Mouse (Mus musculus) hindbrain, embryonic 13.5 days (tissue): ENCODE measurements at regions not wholly inside any gene's neighbourhood (a gene's known extent, or its start where the extent isn't known, plus 50 kb on each side); places are given as distances from the start of the nearest gene placed in this dataset.

Experiments
- ATAC-seq: fragments of 200-750 bp; cut with Nextera tagmentation; 2 replicates; pipeline ENCODE4 v1.8.0; 2017; ENCODE audit warnings: moderate TSS enrichment; ENCODE audit not compliant: low FRiP score
- H3K27ac ChIP-seq: fragments of 300-500 bp; sonication (generic); 2 replicates; pipeline ENCODE4 v1.5.1; 2015; ENCODE audit warnings: inconsistent platforms, mild to moderate bottlenecking, moderate library complexity
- H3K27me3 ChIP-seq: fragments of 300-500 bp; sonication (generic); 2 replicates; pipeline ENCODE4 v1.6.1; 2015; ENCODE audit warnings: mild to moderate bottlenecking, inconsistent platforms
- H3K36me3 ChIP-seq: fragments of 300-500 bp; sonication (generic); 2 replicates; pipeline ENCODE4 v1.6.1; 2015; ENCODE audit warnings: mild to moderate bottlenecking, inconsistent platforms
- H3K4me1 ChIP-seq: fragments of 300-500 bp; sonication (generic); replicated peaks from 2 replicates; pipeline ENCODE4 v1.6.1; 2015; ENCODE audit warnings: inconsistent platforms
- H3K4me2 ChIP-seq: fragments of 300-500 bp; sonication (generic); 2 replicates; pipeline ENCODE4 v1.6.1; 2015; ENCODE audit warnings: inconsistent platforms, mild to moderate bottlenecking, moderate library complexity
- H3K4me3 ChIP-seq: fragments of 300-500 bp; sonication (generic); 2 replicates; pipeline ENCODE4 v1.5.1; 2015; ENCODE audit warnings: mild to moderate bottlenecking, inconsistent platforms
- H3K9ac ChIP-seq: fragments of 300-500 bp; sonication (generic); 2 replicates; pipeline ENCODE4 v1.6.1; 2015; ENCODE audit warnings: mild to moderate bottlenecking, inconsistent platforms
- H3K9me3 ChIP-seq: fragments of 300-500 bp; sonication (generic); 2 replicates; pipeline ENCODE4 v1.6.1; 2016; ENCODE audit warnings: inconsistent platforms
- WGBS: fragments of 180-500 bp; shearing (Covaris S2); methylation state at CpG from one replicate; pipeline ENCODE4 v1.1.7; 2015; 5-methylcytosine and 5-hydroxymethylcytosine counted together

GRCm38 (mm10) chr3:49686182-49686895 lies 70.8 kb downstream of the Pcdh18 start:
- Histone ChIP-seq H3K9ac (no peak overlapping the region), H3K4me1 (no peaks in the 10 kb centered on the region), H3K4me2 (no peak overlapping the region), H3K9me3 (no peaks in the 10 kb centered on the region), H3K4me3 (no peak overlapping the region), H3K36me3 (no peaks in the 10 kb centered on the region), H3K27ac (no peak overlapping the region), H3K27me3 (no peaks in the 10 kb centered on the region)
- ATAC-seq, result no peak
- 58% methylated on average over 4 of the region's 4 CpGs for WGBS

DNA sequence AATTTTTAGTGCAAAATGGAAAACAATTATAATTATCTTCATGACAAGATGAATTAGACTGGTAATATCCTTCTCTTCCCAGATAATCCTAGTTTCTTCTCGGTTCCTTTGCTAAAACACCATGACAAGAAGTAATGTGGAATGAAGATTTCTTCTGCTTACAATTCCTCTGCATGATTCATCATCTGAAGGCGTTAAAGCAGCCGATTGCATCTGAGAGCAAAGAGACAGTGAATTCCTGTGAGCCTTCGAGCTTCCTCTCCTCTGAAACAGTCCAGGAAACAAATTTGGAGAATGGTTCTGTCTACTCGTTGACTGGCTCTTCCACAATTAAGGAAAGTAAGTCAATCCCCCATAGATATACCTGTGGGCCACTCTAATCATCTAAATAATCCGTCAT lies 82.2 kb downstream of the Pcdh18 start:
- H3K4me2 ChIP-seq, result no peak overlapping the region
- no peak overlapping the region for H3K9ac ChIP-seq
- ATAC-seq, result no peak
- WGBS, result 82% methylated on average over 6 of the region's 6 CpGs
- H3K27ac ChIP-seq, result no peak overlapping the region
- H3K4me1 ChIP-seq, result no peaks in the 10 kb centered on the region
- no peaks in the 10 kb centered on the region for H3K9me3 ChIP-seq
- no peaks in the 10 kb centered on the region for H3K36me3 ChIP-seq
- no peaks in the 10 kb centered on the region for H3K27me3 ChIP-seq
- no peak overlapping the region for H3K4me3 ChIP-seq

- H3K4me3 ChIP-seq, result no peak overlapping the region
- no peak overlapping the region for H3K27ac ChIP-seq
- no peaks in the 10 kb centered on the region for H3K9me3 ChIP-seq
- no peak for ATAC-seq
- WGBS, result 29% methylated on average over 2 of the region's 2 CpGs
- no peaks in the 10 kb centered on the region for H3K4me1 ChIP-seq
- H3K9ac ChIP-seq, result no peak overlapping the region
- H3K36me3 ChIP-seq, result no peaks in the 10 kb centered on the region
- H3K4me2 ChIP-seq, result no peak overlapping the region
- H3K27me3 ChIP-seq, result no peaks in the 10 kb centered on the region
Observed at GRCm38 (mm10) chr3:49672685-49673184, 84.4 kb downstream of the Pcdh18 start.

- H3K4me2 ChIP-seq, result no peak overlapping the region
- 92% methylated on average over 9 of the region's 9 CpGs for WGBS
Observed at GRCm38 (mm10) chr3:49667543-49668338, 89.4 kb downstream of the Pcdh18 start.

GRCm38 (mm10) chr3:49666516-49666915 lies 90.6 kb downstream of the Pcdh18 start:
- no peaks in the 10 kb centered on the region for H3K27me3 ChIP-seq
- no peak overlapping the region for H3K4me2 ChIP-seq
- H3K9ac ChIP-seq, result no peak overlapping the region
- no peak overlapping the region for H3K4me3 ChIP-seq
- H3K27ac ChIP-seq, result no peak overlapping the region
- H3K9me3 ChIP-seq, result no peaks in the 10 kb centered on the region
- 92% methylated on average over 2 of the region's 2 CpGs for WGBS
- ATAC-seq, result no peak
- H3K36me3 ChIP-seq, result no peaks in the 10 kb centered on the region
- H3K4me1 ChIP-seq, result no peaks in the 10 kb centered on the region

More at GRCm38 (mm10) chr3:49667543-49668338, 89.4 kb downstream of the Pcdh18 start:
- Histone ChIP-seq H3K9me3 (no peaks in the 10 kb centered on the region), H3K36me3 (no peaks in the 10 kb centered on the region), H3K27ac (no peak overlapping the region), H3K27me3 (no peaks in the 10 kb centered on the region), H3K4me1 (no peaks in the 10 kb centered on the region), H3K4me3 (no peak overlapping the region), H3K9ac (no peak overlapping the region)
- no peak for ATAC-seq

DNA sequence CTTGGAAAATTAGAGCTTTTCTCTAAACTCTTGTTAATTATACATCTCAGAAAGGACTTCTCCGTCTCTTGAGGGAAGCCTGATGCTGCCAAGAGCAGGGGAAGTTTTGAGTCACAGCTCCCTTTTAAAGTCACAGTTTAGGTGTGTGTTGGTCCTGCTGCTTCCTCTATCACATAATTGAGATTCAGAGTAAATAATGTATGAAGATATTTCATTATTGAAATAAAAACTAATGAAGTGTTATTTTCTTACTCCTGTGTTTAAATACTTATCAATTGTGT lies 108.3 kb downstream of the Pcdh18 start:
- 65% methylated on average over 1 of the region's 1 CpGs for WGBS
- Histone ChIP-seq H3K9ac (no peak overlapping the region), H3K4me1 (no peaks in the 10 kb centered on the region), H3K36me3 (no peaks in the 10 kb centered on the region), H3K4me2 (no peak overlapping the region), H3K4me3 (no peak overlapping the region), H3K27me3 (no peaks in the 10 kb centered on the region), H3K27ac (no peak overlapping the region), H3K9me3 (no peaks in the 10 kb centered on the region)
- no peak for ATAC-seq

GRCm38 (mm10) chr3:49648040-49648894 lies 108.9 kb downstream of the Pcdh18 start:
- Histone ChIP-seq H3K9ac (no peak overlapping the region), H3K4me3 (no peak overlapping the region), H3K9me3 (no peaks in the 10 kb centered on the region), H3K36me3 (no peaks in the 10 kb centered on the region), H3K27ac (no peak overlapping the region), H3K4me2 (no peak overlapping the region), H3K27me3 (no peaks in the 10 kb centered on the region), H3K4me1 (no peaks in the 10 kb centered on the region)
- WGBS, result 86% methylated on average over 5 of the region's 5 CpGs
- ATAC-seq, result no peak

GRCm38 (mm10) chr3:49644993-49645392 lies 112.1 kb downstream of the Pcdh18 start:
- ATAC-seq, result no peak
- no peak overlapping the region for H3K4me3 ChIP-seq
- H3K9me3 ChIP-seq, result no peaks in the 10 kb centered on the region
- no peaks in the 10 kb centered on the region for H3K27me3 ChIP-seq
- 94% methylated on average over 4 of the region's 4 CpGs for WGBS
- H3K4me1 ChIP-seq, result no peaks in the 10 kb centered on the region; the same call in 1 of the 2 replicates
- H3K36me3 ChIP-seq, result no peaks in the 10 kb centered on the region
- no peak overlapping the region for H3K27ac ChIP-seq
- H3K4me2 ChIP-seq, result no peak overlapping the region
- H3K9ac ChIP-seq, result no peak overlapping the region

DNA sequence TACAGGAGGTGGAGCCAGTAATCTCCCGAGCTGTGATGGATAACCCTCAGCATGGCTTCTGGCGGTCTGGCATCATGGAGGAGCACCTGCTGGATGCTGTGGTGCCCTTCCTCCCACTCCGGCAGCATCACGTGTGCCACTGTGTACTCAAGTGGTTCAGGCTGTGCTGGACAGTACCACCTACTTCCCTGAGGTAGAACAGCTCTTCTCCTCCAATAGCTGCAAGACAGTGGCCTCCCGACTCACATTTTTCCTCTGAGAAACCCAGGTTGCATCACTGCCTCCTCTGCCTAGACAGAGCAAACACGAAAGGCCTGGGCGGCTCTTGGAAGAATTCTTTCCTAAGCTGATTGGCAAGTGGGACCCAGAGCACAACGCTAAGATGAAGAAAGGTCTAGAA lies 113.3 kb downstream of the Pcdh18 start:
- Histone ChIP-seq H3K36me3 (no peaks in the 10 kb centered on the region), H3K27ac (no peak overlapping the region), H3K9ac (no peak overlapping the region), H3K4me2 (no peak overlapping the region), H3K4me3 (no peak overlapping the region), H3K4me1 (no peaks in the 10 kb centered on the region; the same call in 1 of the 2 replicates), H3K9me3 (no peaks in the 10 kb centered on the region), H3K27me3 (no peaks in the 10 kb centered on the region)
- ATAC-seq, result no peak
- 94% methylated on average over 8 of the region's 8 CpGs for WGBS

GRCm38 (mm10) chr3:49641966-49642758 lies 115.0 kb downstream of the Pcdh18 start:
- Histone ChIP-seq H3K4me3 (no peak overlapping the region), H3K9me3 (no peaks in the 10 kb centered on the region), H3K27me3 (no peaks in the 10 kb centered on the region), H3K4me2 (no peak overlapping the region), H3K4me1 (no peaks in the 10 kb centered on the region; the same call in 1 of the 2 replicates), H3K27ac (no peak overlapping the region), H3K9ac (no peak overlapping the region), H3K36me3 (no peaks in the 10 kb centered on the region)
- ATAC-seq, result peak; percentile 83
- WGBS, result 40% methylated on average over 4 of the region's 4 CpGs

DNA sequence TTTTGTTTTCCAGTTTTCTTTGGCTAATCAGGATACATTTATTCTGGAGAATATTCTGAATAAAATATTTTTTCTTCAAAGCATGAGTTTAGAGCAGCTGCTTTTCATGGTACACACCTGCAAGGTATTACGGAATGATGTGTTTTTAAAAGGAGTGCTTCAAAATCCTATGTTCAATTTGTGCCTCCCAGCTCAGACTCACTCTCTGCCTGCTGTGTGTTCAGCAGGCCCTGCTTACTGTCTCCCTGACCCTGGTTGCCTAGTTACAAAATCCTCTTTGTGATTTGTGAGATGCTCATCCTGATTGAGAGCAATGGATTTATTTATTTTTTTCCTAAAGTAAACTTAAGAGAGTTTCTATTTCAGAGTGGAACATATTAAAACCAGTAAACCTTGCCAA lies 115.7 kb downstream of the Pcdh18 start:
- ATAC-seq, result no peak
- H3K9ac ChIP-seq, result no peak overlapping the region
- H3K36me3 ChIP-seq, result no peaks in the 10 kb centered on the region
- no peaks in the 10 kb centered on the region for H3K27me3 ChIP-seq
- no peaks in the 10 kb centered on the region; the same call in 1 of the 2 replicates for H3K4me1 ChIP-seq
- H3K4me2 ChIP-seq, result no peak overlapping the region
- H3K4me3 ChIP-seq, result no peak overlapping the region
- H3K9me3 ChIP-seq, result no peaks in the 10 kb centered on the region
- no peak overlapping the region for H3K27ac ChIP-seq
- 74% methylated on average over 1 of the region's 1 CpGs for WGBS
